Mouse (Mus musculus): ENCODE measurements around the gene Aloxe3.

- TF ChIP-seq CTCF (IDR thresholded peaks at IDR 0.05; ENCODE audit: low read depth) = no peak
- no peak for TF ChIP-seq EP300 (optimal IDR thresholded peaks at IDR 0.05)
Measured at GRCm38 (mm10) chr11:69121741-69122335, 3.9 kb upstream of the Aloxe3 start.
